Mouse (Mus musculus): Measurements from ENCODE around the gene Bclaf1. TPM values are rescaled to one million over a fixed set of nuclear protein-coding genes. Genes with fewer than 3 reads are reported as not detected.

Gene Bclaf1
- total RNA-seq, 2 experiments from 2014 or later, result 139 to 143 TPM

GRCm38 (mm10) chr10:20390568-20390967 is 78.3 kb downstream of the Bclaf1 start:
- H3K4me3 ChIP-seq, result no peak overlapping the region
- TF ChIP-seq CTCF (conservative IDR thresholded peaks at IDR 0.05), result no peak
- no peak for DNase-seq (ENCODE audit: low spot score in 2 of 2)
- no peak overlapping the region for H3K27ac ChIP-seq

Small RNA genes lying within 50 kb of the gene (microRNA-seq; reads per million reads assigned to microRNA genes)
- 0 reads per million in 2 experiments for gene Mir6413

Other genes starting within 250 kb of the Bclaf1 start
- gene Map7, start 164.0 kb upstream of the Bclaf1 start, total RNA-seq (2021), result 100 to 1,000 TPM; 109 to 127 TPM
- under 1 TPM; 0.49 to 0.67 TPM for gene Mtfr2, start 35.3 kb downstream of the Bclaf1 start, total RNA-seq (2021)

Data from layer of hippocampus, adult 2 months (tissue).